Mouse (Mus musculus): ENCODE results near the gene Gna15. TPM values are rescaled to one million over a fixed set of nuclear protein-coding genes. Genes with fewer than 3 reads are reported as not detected.

Gna15 gene
- polyA plus RNA-seq, 1 experiment from 2014 or later: 4.4 TPM

DNA sequence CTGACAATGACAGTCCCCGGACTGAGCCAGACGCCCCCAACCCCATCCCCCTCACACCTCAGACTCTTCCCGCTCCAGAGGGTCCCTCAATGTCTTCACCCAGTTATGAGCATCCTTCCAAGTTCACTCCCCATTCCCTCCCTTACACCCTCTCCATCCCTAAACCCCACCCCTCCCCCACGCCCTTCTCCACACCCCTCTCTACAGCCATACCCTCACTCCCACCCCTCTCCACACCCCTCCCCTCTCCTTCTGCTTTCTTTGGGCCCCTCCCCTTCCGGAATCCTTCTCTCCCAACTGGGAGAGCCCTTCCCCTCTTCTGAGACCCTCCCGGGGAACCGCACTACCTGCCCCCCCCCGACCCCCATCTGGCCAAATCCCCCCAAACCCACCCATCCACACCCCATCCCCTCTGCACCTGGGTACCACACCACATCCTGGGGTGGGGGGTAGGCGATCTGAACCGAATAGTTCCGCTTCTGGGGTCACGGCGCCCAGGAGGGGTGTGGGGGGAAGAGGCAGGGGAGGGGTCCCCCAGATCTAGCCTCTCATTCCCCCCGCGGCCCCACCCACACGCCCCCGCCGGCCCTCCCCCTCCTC, 51.5 kb downstream of the Gna15 start:
- Histone ChIP-seq H3K36me3 (replicated peaks; ENCODE audit: insufficient read depth, low read length) (no peaks in the 10 kb centered on the region), H3K4me3 (ENCODE audit: low read depth, low read length) (no peak overlapping the region), H3K9me3 (ENCODE audit: low read length) (no peaks in the 10 kb centered on the region), H3K27ac (ENCODE audit: low read depth) (no peak overlapping the region), H3K4me1 (ENCODE audit: insufficient read depth) (no peaks in the 10 kb centered on the region), H3K4me2 (ENCODE audit: low read depth, low read length) (no peak overlapping the region), H3K27me3 (ENCODE audit: insufficient read depth, low read length) (peaks cover 65% of the 10 kb centered on the region), H3K9ac (replicated peaks) (no peak overlapping the region)
- WGBS (ENCODE audit: insufficient replicate concordance): 3% methylated on average over 14 of the region's 18 CpGs
- TF ChIP-seq CTCF (IDR thresholded peaks at IDR 0.05; ENCODE audit: low read depth) (no peak), EP300 (IDR thresholded peaks at IDR 0.05; ENCODE audit: low read depth) (no peak)
- no peak for DNase-seq
- no peak for ATAC-seq

DNA sequence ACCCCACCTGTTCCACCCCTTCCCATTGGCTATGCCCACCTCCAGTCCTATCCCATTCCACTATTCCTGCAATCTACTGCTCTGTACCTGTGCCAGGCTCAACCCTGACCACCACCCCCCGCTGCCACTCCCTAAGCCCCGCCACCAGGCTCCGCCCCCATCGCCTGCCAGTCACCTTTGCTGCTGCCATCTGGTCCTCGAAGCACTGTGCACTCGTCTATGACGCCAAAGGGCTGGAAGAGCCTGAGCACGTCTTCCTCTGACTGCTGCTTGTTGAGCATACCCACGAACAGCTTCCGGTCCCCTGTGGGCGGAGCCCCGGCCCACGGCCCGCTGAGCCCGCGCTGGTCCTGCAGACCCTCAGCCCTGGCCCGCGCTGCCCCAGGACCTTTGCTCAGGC, 53.6 kb downstream of the Gna15 start:
- TF ChIP-seq EP300 (IDR thresholded peaks at IDR 0.05; ENCODE audit: low read depth) (no peak), CTCF (IDR thresholded peaks at IDR 0.05; ENCODE audit: low read depth) (no peak)
- Histone ChIP-seq H3K27me3 (ENCODE audit: insufficient read depth, low read length) (peaks cover 52% of the 10 kb centered on the region), H3K27ac (ENCODE audit: low read depth) (no peak overlapping the region), H3K4me2 (ENCODE audit: low read depth, low read length) (no peak overlapping the region), H3K4me3 (ENCODE audit: low read depth, low read length) (no peak overlapping the region), H3K9me3 (ENCODE audit: low read length) (no peaks in the 10 kb centered on the region), H3K9ac (replicated peaks) (no peak overlapping the region), H3K4me1 (ENCODE audit: insufficient read depth) (no peaks in the 10 kb centered on the region), H3K36me3 (replicated peaks; ENCODE audit: insufficient read depth, low read length) (no peaks in the 10 kb centered on the region)
- ATAC-seq: no peak
- DNase-seq: no peak
- 25% methylated on average over 18 of the region's 18 CpGs for WGBS (ENCODE audit: insufficient replicate concordance)

DNA sequence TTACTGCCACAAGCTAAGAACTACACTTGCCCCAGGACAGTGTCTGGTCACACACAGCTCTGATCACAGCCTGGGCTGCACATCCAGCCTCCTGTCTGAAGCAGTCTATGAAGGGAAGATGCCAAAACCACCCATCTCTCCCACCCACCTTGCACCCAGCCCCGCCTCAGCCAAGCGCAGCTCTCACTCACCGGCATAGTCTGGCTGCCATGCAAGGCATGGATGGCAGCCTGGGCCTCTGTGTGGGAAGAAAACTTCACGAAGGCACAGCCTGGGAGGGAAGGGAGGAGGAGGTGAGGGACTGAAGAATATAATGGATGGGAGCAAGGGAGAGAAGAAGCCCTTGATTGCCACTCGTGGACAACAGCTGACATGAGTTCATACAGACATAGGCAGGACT, 54.8 kb downstream of the Gna15 start:
- WGBS (ENCODE audit: insufficient replicate concordance): 72% methylated on average over 5 of the region's 5 CpGs
- TF ChIP-seq EP300 (IDR thresholded peaks at IDR 0.05; ENCODE audit: low read depth): no peak
- no peak for TF ChIP-seq CTCF (IDR thresholded peaks at IDR 0.05; ENCODE audit: low read depth)
- DNase-seq (no peak), ATAC-seq (no peak)
- H3K27ac ChIP-seq (ENCODE audit: low read depth): no peak overlapping the region
- H3K27me3 ChIP-seq (ENCODE audit: insufficient read depth, low read length): peaks cover 52% of the 10 kb centered on the region
- H3K36me3 ChIP-seq (replicated peaks; ENCODE audit: insufficient read depth, low read length): no peaks in the 10 kb centered on the region
- H3K4me2 ChIP-seq (ENCODE audit: low read depth, low read length): no peak overlapping the region
- H3K4me3 ChIP-seq (ENCODE audit: low read depth, low read length): no peak overlapping the region
- no peaks in the 10 kb centered on the region for H3K9me3 ChIP-seq (ENCODE audit: low read length)
- H3K4me1 ChIP-seq (ENCODE audit: insufficient read depth): peaks cover 9% of the 10 kb centered on the region
- no peak overlapping the region for H3K9ac ChIP-seq (replicated peaks)

DNA sequence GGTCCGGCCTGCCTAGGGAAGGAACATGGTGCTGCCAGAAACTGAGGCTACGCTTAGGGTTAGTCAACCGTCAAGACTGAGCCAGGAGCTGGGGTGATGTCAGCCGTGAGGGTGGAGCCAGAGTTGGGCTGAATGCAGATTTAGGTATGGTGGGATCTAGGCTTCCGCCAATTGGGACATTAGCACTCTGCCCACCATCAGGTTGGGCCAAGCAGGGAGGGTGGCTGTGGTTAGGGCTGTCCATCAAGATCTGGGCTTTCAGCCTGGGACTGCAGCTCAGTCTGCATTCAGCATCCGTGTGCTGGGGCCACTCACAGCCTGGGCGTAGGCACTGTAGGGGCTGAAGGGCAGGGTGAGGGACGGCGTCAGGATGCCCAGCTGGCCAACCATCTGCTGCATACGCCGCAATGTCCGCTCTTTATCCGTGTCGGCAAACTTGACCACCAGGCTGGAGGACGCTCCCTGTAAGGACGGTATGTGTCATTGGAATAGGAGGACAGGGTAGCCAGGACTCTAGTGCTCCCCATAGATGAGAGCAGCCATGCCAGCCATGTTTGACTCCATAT, 56.3 kb downstream of the Gna15 start:
- 74% methylated on average over 16 of the region's 16 CpGs for WGBS (ENCODE audit: insufficient replicate concordance)
- no peaks in the 10 kb centered on the region for H3K36me3 ChIP-seq (replicated peaks; ENCODE audit: insufficient read depth, low read length)
- TF ChIP-seq CTCF (IDR thresholded peaks at IDR 0.05; ENCODE audit: low read depth) (no peak), EP300 (IDR thresholded peaks at IDR 0.05; ENCODE audit: low read depth) (no peak)
- H3K9ac ChIP-seq (replicated peaks): no peak overlapping the region
- peaks cover 12% of the 10 kb centered on the region for H3K4me1 ChIP-seq (ENCODE audit: insufficient read depth)
- H3K9me3 ChIP-seq (ENCODE audit: low read length): no peaks in the 10 kb centered on the region
- no peak overlapping the region for H3K27ac ChIP-seq (ENCODE audit: low read depth)
- H3K4me3 ChIP-seq (ENCODE audit: low read depth, low read length): no peak overlapping the region
- no peak overlapping the region for H3K4me2 ChIP-seq (ENCODE audit: low read depth, low read length)
- no peak for ATAC-seq
- no peak for DNase-seq
- peaks cover 52% of the 10 kb centered on the region for H3K27me3 ChIP-seq (ENCODE audit: insufficient read depth, low read length)

DNA sequence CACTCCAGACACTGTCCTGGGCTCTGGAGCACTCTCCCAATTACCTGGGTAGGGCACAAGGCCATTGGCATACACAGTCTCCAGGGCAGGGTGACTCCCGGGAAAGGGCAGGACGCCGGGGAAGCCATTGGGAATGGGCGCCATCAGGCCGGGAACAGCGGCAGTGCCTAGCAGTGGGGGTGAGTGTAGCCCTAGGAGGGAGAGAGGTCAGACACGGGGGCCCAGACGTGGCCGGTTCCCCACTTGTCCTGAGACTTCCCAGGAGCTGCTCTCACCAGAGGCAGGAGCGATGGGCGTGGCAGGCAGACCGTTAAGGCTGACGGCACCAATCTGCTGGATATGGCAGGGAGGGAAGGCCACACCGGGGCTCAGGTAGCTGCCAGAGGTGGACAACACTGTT, 57.1 kb downstream of the Gna15 start:
- Histone ChIP-seq H3K9me3 (ENCODE audit: low read length) (no peaks in the 10 kb centered on the region), H3K27me3 (ENCODE audit: insufficient read depth, low read length) (peaks cover 52% of the 10 kb centered on the region), H3K4me2 (ENCODE audit: low read depth, low read length) (no peak overlapping the region), H3K36me3 (replicated peaks; ENCODE audit: insufficient read depth, low read length) (no peaks in the 10 kb centered on the region), H3K4me3 (ENCODE audit: low read depth, low read length) (no peak overlapping the region), H3K9ac (replicated peaks) (no peak overlapping the region), H3K4me1 (ENCODE audit: insufficient read depth) (peaks cover 16% of the 10 kb centered on the region), H3K27ac (ENCODE audit: low read depth) (no peak overlapping the region)
- WGBS (ENCODE audit: insufficient replicate concordance): 60% methylated on average over 14 of the region's 14 CpGs
- TF ChIP-seq CTCF (IDR thresholded peaks at IDR 0.05; ENCODE audit: low read depth): no peak
- TF ChIP-seq EP300 (IDR thresholded peaks at IDR 0.05; ENCODE audit: low read depth): no peak
- peak; percentile 13 for DNase-seq
- no peak for ATAC-seq

DNA sequence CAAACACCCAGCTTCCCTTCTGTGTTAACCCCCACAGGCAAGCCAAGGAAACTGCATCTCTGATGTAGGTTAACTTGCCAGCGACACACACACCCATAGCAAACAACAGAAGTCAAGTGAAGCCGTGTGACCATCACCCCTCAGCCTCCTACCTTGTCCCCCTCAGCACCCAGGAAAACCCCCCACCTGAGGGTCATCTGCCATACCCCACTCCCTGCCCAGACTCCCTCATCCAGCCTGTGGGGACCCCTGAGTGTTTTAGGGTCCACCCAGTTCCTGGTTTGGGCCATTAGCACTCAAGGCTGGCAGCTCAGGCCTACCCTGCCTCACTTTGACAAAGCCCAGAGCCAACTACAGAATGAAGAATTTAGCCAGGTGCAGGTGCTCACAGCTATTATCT, 58.0 kb downstream of the Gna15 start:
- Histone ChIP-seq H3K4me2 (ENCODE audit: low read depth, low read length) (no peak overlapping the region), H3K36me3 (replicated peaks; ENCODE audit: insufficient read depth, low read length) (no peaks in the 10 kb centered on the region), H3K9ac (replicated peaks) (no peak overlapping the region), H3K9me3 (ENCODE audit: low read length) (no peaks in the 10 kb centered on the region), H3K4me1 (ENCODE audit: insufficient read depth) (peaks cover 17% of the 10 kb centered on the region), H3K27me3 (ENCODE audit: insufficient read depth, low read length) (peaks cover 56% of the 10 kb centered on the region), H3K27ac (ENCODE audit: low read depth) (no peak overlapping the region), H3K4me3 (ENCODE audit: low read depth, low read length) (no peak overlapping the region)
- ATAC-seq: no peak
- peak; percentile 13 for DNase-seq
- TF ChIP-seq EP300 (IDR thresholded peaks at IDR 0.05; ENCODE audit: low read depth): no peak
- no peak for TF ChIP-seq CTCF (IDR thresholded peaks at IDR 0.05; ENCODE audit: low read depth)
- 52% methylated on average over 2 of the region's 2 CpGs for WGBS (ENCODE audit: insufficient replicate concordance)

Measured in liver, postnatal 0 days (tissue).